Mouse (Mus musculus) ES-Bruce4 (cell line): ENCODE measurements around the gene Gramd4.

Experiments used
- CTCF ChIP-seq: IDR thresholded peaks from one replicate; pipeline ENCODE4 v1.8.1; 2011; ENCODE audit warnings: low read depth, low read length
- POLR2A ChIP-seq: IDR thresholded peaks from one replicate; pipeline ENCODE4 v1.8.1; 2011; ENCODE audit warnings: low read length; ENCODE audit not compliant: insufficient read depth

- TF ChIP-seq POLR2A (no peak), CTCF (no peak)
These were observed 21.2 kb downstream of the Gramd4 start for GRCm38 (mm10) chr15:86078481-86079216.
